Mouse (Mus musculus): ENCODE measurements at regions not wholly inside any gene's neighbourhood (a gene's known extent, or its start where the extent isn't known, plus 50 kb on each side); places are given as distances from the start of the nearest gene placed in this dataset.
A peak's percentile ranks its signal among the peaks of the same experiment; 100 is the strongest.

- DNase-seq (ENCODE audit: low read depth in 1 of 2, low spot score in 2 of 2): no peak
These were observed 118.9 kb upstream of the 1700064H15Rik start for GRCm38 (mm10) chr3:19747361-19747760.

- no peak for DNase-seq (ENCODE audit: low read depth in 1 of 2, low spot score in 2 of 2)
These were observed 123.5 kb upstream of the 1700064H15Rik start for GRCm38 (mm10) chr3:19751946-19752345.

- no peak for DNase-seq (ENCODE audit: low read depth in 1 of 2, low spot score in 2 of 2)
These were observed 125.5 kb upstream of the 1700064H15Rik start for GRCm38 (mm10) chr3:19754011-19754410.

- DNase-seq (ENCODE audit: low read depth in 1 of 2, low spot score in 2 of 2): no peak
These were observed 126.2 kb upstream of the 1700064H15Rik start for GRCm38 (mm10) chr3:19754636-19755035.

- no peak for DNase-seq (ENCODE audit: low read depth in 1 of 2, low spot score in 2 of 2)
These were observed 126.7 kb upstream of the 1700064H15Rik start for GRCm38 (mm10) chr3:19755136-19755535.

- DNase-seq (ENCODE audit: low read depth in 1 of 2, low spot score in 2 of 2): no peak
These were observed 158.2 kb upstream of the Cp start for GRCm38 (mm10) chr3:19798543-19799106.

GRCm38 (mm10) chr3:19810034-19810433 lies 146.8 kb upstream of the Cp start:
- no peak for DNase-seq (ENCODE audit: low read depth in 1 of 2, low spot score in 2 of 2)

- DNase-seq (ENCODE audit: low read depth in 1 of 2, low spot score in 2 of 2): no peak
These were observed 131.9 kb upstream of the Cp start for GRCm38 (mm10) chr3:19824904-19825303.

- no peak for DNase-seq (ENCODE audit: low read depth in 1 of 2, low spot score in 2 of 2)
These were observed 128.2 kb upstream of the Cp start for GRCm38 (mm10) chr3:19828518-19829246.

GRCm38 (mm10) chr3:19829752-19830151 lies 127.1 kb upstream of the Cp start:
- DNase-seq (ENCODE audit: low read depth in 1 of 2, low spot score in 2 of 2): no peak

GRCm38 (mm10) chr3:19848031-19848735 lies 108.7 kb upstream of the Cp start:
- DNase-seq (ENCODE audit: low read depth in 1 of 2, low spot score in 2 of 2): no peak

- no peak for DNase-seq (ENCODE audit: low read depth in 1 of 2, low spot score in 2 of 2)
These were observed 108.1 kb upstream of the Cp start for GRCm38 (mm10) chr3:19848736-19849269.

GRCm38 (mm10) chr3:19882623-19883022 lies 74.2 kb upstream of the Cp start:
- no peak for DNase-seq (ENCODE audit: low read depth in 1 of 2, low spot score in 2 of 2)

GRCm38 (mm10) chr3:19888405-19888804 lies 68.4 kb upstream of the Cp start:
- DNase-seq (ENCODE audit: low read depth in 1 of 2, low spot score in 2 of 2): no peak

GRCm38 (mm10) chr3:19894258-19894629 lies 62.6 kb upstream of the Cp start:
- DNase-seq (ENCODE audit: low read depth in 1 of 2, low spot score in 2 of 2): no peak

GRCm38 (mm10) chr3:19894630-19895578 lies 62.0 kb upstream of the Cp start:
- peak; percentile 74 to 80 for DNase-seq (ENCODE audit: low read depth in 1 of 2, low spot score in 2 of 2)

GRCm38 (mm10) chr3:19895755-19896154 lies 61.1 kb upstream of the Cp start:
- no peak for DNase-seq (ENCODE audit: low read depth in 1 of 2, low spot score in 2 of 2)

GRCm38 (mm10) chr3:19897140-19897539 lies 59.7 kb upstream of the Cp start:
- no peak for DNase-seq (ENCODE audit: low read depth in 1 of 2, low spot score in 2 of 2)

GRCm38 (mm10) chr3:19902226-19902625 lies 54.6 kb upstream of the Cp start:
- DNase-seq (ENCODE audit: low read depth in 1 of 2, low spot score in 2 of 2): no peak

GRCm38 (mm10) chr3:19904446-19905275 lies 52.2 kb upstream of the Cp start:
- no peak for DNase-seq (ENCODE audit: low read depth in 1 of 2, low spot score in 2 of 2)

All from monocyte, adult 2 months (primary cell).